Mouse (Mus musculus): Measurements from ENCODE around the gene Pnn. TPM values are rescaled to one million over a fixed set of nuclear protein-coding genes. Genes with fewer than 3 reads are reported as not detected.
"Not testable (repeated sequence)": the region's sequence is repeated elsewhere in the genome, so short reads cannot be mapped to it uniquely, and the experiment has no call there.

Pnn gene
- 10 to 100 TPM; 63.0 to 86.2 TPM for total RNA-seq (2021)
- long read RNA-seq, transcript Pnn-201 (9 exons, 3,485 nt): major isoform, 52 of 62 reads
- long read RNA-seq, partial matches to known transcripts: 2 of 62 reads
- long read RNA-seq, other reads (novel, unspliced or antisense): 8 of 62 reads

- DNase-seq (ENCODE audit: low spot score in 2 of 2): peak; percentile 96 to 97
Measured at GRCm38 (mm10) chr12:59066448-59067077, at the start of gene Pnn. Pnn (plus strand) TSS chr12:59066884.

- DNase-seq (ENCODE audit: low spot score in 2 of 2): no peak
Measured at GRCm38 (mm10) chr12:59017970-59018369, 48.7 kb upstream of the Pnn start.

GRCm38 (mm10) chr12:59019891-59020290 is 46.8 kb upstream of the Pnn start:
- no peak for DNase-seq (ENCODE audit: low spot score in 2 of 2)

GRCm38 (mm10) chr12:59021306-59021705 is 45.4 kb upstream of the Pnn start:
- no peak for DNase-seq (ENCODE audit: low spot score in 2 of 2)

- DNase-seq (ENCODE audit: low spot score in 2 of 2): no peak
Measured at GRCm38 (mm10) chr12:59032101-59032500, 34.6 kb upstream of the Pnn start.

- no peak for DNase-seq (ENCODE audit: low spot score in 2 of 2)
Measured at GRCm38 (mm10) chr12:59039162-59039970, 27.3 kb upstream of the Pnn start.

- DNase-seq (ENCODE audit: low spot score in 2 of 2): peak in 1 of 2 experiments; percentile 16
Measured at GRCm38 (mm10) chr12:59039971-59040844, 26.5 kb upstream of the Pnn start.

GRCm38 (mm10) chr12:59040851-59041250 is 25.8 kb upstream of the Pnn start:
- DNase-seq (ENCODE audit: low spot score in 2 of 2): no peak

- no peak for DNase-seq (ENCODE audit: low spot score in 2 of 2)
Measured at GRCm38 (mm10) chr12:59052470-59052869, 14.2 kb upstream of the Pnn start.

GRCm38 (mm10) chr12:59053166-59053565 is 13.5 kb upstream of the Pnn start:
- DNase-seq (ENCODE audit: low spot score in 2 of 2): no peak

- no peak for DNase-seq (ENCODE audit: low spot score in 2 of 2)
Measured at GRCm38 (mm10) chr12:59053976-59054375, 12.7 kb upstream of the Pnn start.

GRCm38 (mm10) chr12:59055196-59055850 is 11.4 kb upstream of the Pnn start:
- DNase-seq (ENCODE audit: low spot score in 2 of 2): no peak

GRCm38 (mm10) chr12:59056222-59056621 is 10.5 kb upstream of the Pnn start:
- DNase-seq (ENCODE audit: low spot score in 2 of 2): no peak

- not testable (repeated sequence) for DNase-seq (ENCODE audit: low spot score in 2 of 2)
Measured at GRCm38 (mm10) chr12:59058242-59058641, 8.4 kb upstream of the Pnn start.

GRCm38 (mm10) chr12:59060322-59060721 is 6.4 kb upstream of the Pnn start:
- no peak for DNase-seq (ENCODE audit: low spot score in 2 of 2)

GRCm38 (mm10) chr12:59060993-59061595 is 5.6 kb upstream of the Pnn start, which contains the start of gene Trappc6b:
Trappc6b (minus strand) TSS chr12:59061472.
- DNase-seq (ENCODE audit: low spot score in 2 of 2): peak; percentile 81 to 85

- no peak for DNase-seq (ENCODE audit: low spot score in 2 of 2)
Measured at GRCm38 (mm10) chr12:59064837-59065236, 1.8 kb upstream of the Pnn start.

GRCm38 (mm10) chr12:59065776-59066175 is 908 bp upstream of the Pnn start:
- DNase-seq (ENCODE audit: low spot score in 2 of 2): no peak

GRCm38 (mm10) chr12:59067095-59067494 is 411 bp downstream of the Pnn start:
- no peak for DNase-seq (ENCODE audit: low spot score in 2 of 2)

GRCm38 (mm10) chr12:59068791-59069190 is 2.1 kb downstream of the Pnn start:
- no peak for DNase-seq (ENCODE audit: low spot score in 2 of 2)
